Mouse (Mus musculus) lung, adult 2 months (tissue): ENCODE data around the gene Mfsd9.

Experiments used
- CTCF ChIP-seq: fragments of 200-500 bp; IDR thresholded peaks from 2 replicates; pipeline ENCODE4 v1.5.1; 2011; ENCODE audit warnings: mild to moderate bottlenecking, low read length, control low read depth; ENCODE audit not compliant: insufficient read depth
- POLR2A ChIP-seq: fragments of 200-500 bp; IDR thresholded peaks from 2 replicates; pipeline ENCODE4 v1.6.1; 2011; ENCODE audit warnings: low read depth, mild to moderate bottlenecking, control low read depth, low read length, borderline replicate concordance; ENCODE audit errors: extremely low read depth

DNA sequence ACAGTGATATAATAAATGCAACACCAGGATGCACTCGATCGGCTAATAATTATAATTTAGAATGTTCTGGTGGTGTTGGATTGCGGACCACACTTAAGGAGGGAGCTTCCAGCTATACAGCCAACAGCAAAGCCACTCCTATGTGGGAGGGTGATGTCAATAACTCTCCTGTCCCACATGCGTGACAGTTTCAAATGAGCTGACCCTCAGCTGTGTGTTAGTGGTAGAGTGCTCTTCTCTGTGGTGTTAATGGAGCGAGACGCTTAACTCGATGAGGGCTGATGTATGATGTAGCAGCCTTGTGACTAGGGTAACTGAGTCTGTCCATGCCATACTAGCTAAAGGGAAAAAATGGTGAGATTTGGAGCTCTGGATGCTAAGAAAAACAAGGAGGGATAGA lies 7.0 kb downstream of the Mfsd9 start:
- no peak for TF ChIP-seq CTCF
- no peak for TF ChIP-seq POLR2A
